Mouse (Mus musculus) kidney, embryonic 14.5 days (tissue): ENCODE measurements around the gene Ptp4a2. TPM values are rescaled to one million over a fixed set of nuclear protein-coding genes. Genes with fewer than 3 reads are reported as not detected.
"Not testable (repeated sequence)": the region's sequence is repeated elsewhere in the genome, so short reads cannot be mapped to it uniquely, and the experiment has no call there.

Experiments used
- ATAC-seq: fragments of 200-750 bp; cut with Nextera tagmentation; 2 replicates; pipeline ENCODE4 v1.8.0; 2017; ENCODE audit warnings: moderate number of reproducible peaks, mild to moderate bottlenecking, moderate TSS enrichment, moderate library complexity; ENCODE audit not compliant: low FRiP score, low TSS enrichment
- H3K27ac ChIP-seq: fragments of 300-500 bp; sonication (generic); 2 replicates; pipeline ENCODE4 v1.5.1; 2014; ENCODE audit warnings: low read depth, mild to moderate bottlenecking, low read length, moderate library complexity, mixed read lengths
- H3K27me3 ChIP-seq: fragments of 300-500 bp; sonication (generic); 2 replicates; pipeline ENCODE4 v1.6.1; 2014; ENCODE audit warnings: mild to moderate bottlenecking, low read length; ENCODE audit not compliant: control insufficient read depth, insufficient read depth
- H3K36me3 ChIP-seq: fragments of 300-500 bp; sonication (generic); 2 replicates; pipeline ENCODE4 v1.6.1; 2014; ENCODE audit warnings: low read length, mixed read lengths; ENCODE audit not compliant: control insufficient read depth, insufficient read depth
- H3K4me1 ChIP-seq: fragments of 300-500 bp; sonication (generic); 2 replicates; pipeline ENCODE4 v1.6.1; 2014; ENCODE audit warnings: low read length, mixed read lengths; ENCODE audit not compliant: control insufficient read depth, insufficient read depth
- H3K4me2 ChIP-seq: fragments of 300-500 bp; sonication (generic); replicated peaks from 2 replicates; pipeline ENCODE4 v1.6.1; 2014; ENCODE audit warnings: low read depth, mild to moderate bottlenecking, low read length
- H3K4me3 ChIP-seq: fragments of 300-500 bp; sonication (generic); 2 replicates; pipeline ENCODE4 v1.5.1; 2014; ENCODE audit warnings: mild to moderate bottlenecking, low read length
- H3K9ac ChIP-seq: fragments of 300-500 bp; sonication (generic); 2 replicates; pipeline ENCODE4 v1.6.1; 2014; ENCODE audit warnings: low read depth, mild to moderate bottlenecking, low read length, moderate library complexity
- H3K9me3 ChIP-seq: fragments of 300-500 bp; sonication (generic); 2 replicates; pipeline ENCODE4 v1.6.1; 2016; ENCODE audit warnings: low read length; ENCODE audit not compliant: control insufficient read depth
- WGBS: fragments of 180-500 bp; shearing (Covaris S2); extraction: QIAGEN DNeasy Blood & Tissue Kit; methylation state at CpG from one replicate; pipeline ENCODE4 v1.1.7; 2014; 5-methylcytosine and 5-hydroxymethylcytosine counted together
- polyA plus RNA-seq: library from polyadenylated mRNA; unstranded; fragments of >200 nt; fragmentation: Nextera tagmentation; extraction: Ambion mirVana; gene quantifications from 2 replicates; pipeline ENCODE4 v1.2.1, GENCODE M21; 2014

The Ptp4a2 gene
- polyA plus RNA-seq, result 253 and 276 TPM in 2 replicates

- H3K9me3 ChIP-seq, result no peaks in the 10 kb centered on the region
- H3K9ac ChIP-seq, result peak within 1 kb of the TSS; percentile 54
- peak; percentile 87 for ATAC-seq
- H3K27me3 ChIP-seq, result no peaks in the 10 kb centered on the region
- peaks cover 7% of the 10 kb centered on the region; the same call in 1 of the 2 replicates for H3K4me1 ChIP-seq
- no peaks in the 10 kb centered on the region for H3K36me3 ChIP-seq
- WGBS, result 4% methylated on average over 35 of the region's 35 CpGs
- peak within 1 kb of the TSS; percentile 42 for H3K4me3 ChIP-seq
- H3K27ac ChIP-seq, result peak within 1 kb of the TSS; percentile 63
- H3K4me2 ChIP-seq, result peak within 1 kb of the TSS; percentile 72
Measured at GRCm38 (mm10) chr4:129810798-129811604, at the start of gene Ptp4a2. Gene Ptp4a2, plus strand, starts transcription at chr4:129811219.

- no peak for ATAC-seq
- H3K4me1 ChIP-seq, result no peaks in the 10 kb centered on the region
- H3K9ac ChIP-seq, result no peak overlapping the region
- H3K9me3 ChIP-seq, result no peaks in the 10 kb centered on the region
- WGBS, result 94% methylated on average over 12 of the region's 12 CpGs
- no peak overlapping the region for H3K27ac ChIP-seq
- H3K36me3 ChIP-seq, result no peaks in the 10 kb centered on the region
- no peak overlapping the region for H3K4me2 ChIP-seq
- no peaks in the 10 kb centered on the region for H3K27me3 ChIP-seq
- H3K4me3 ChIP-seq, result no peak overlapping the region
Measured at GRCm38 (mm10) chr4:129761606-129762005, 49.4 kb upstream of the Ptp4a2 start.

GRCm38 (mm10) chr4:129762496-129762895, 48.5 kb upstream of the Ptp4a2 start:
- not testable (repeated sequence) for H3K4me2 ChIP-seq, H3K9ac ChIP-seq, H3K27me3 ChIP-seq, H3K36me3 ChIP-seq, ATAC-seq, H3K27ac ChIP-seq, H3K4me1 ChIP-seq, H3K4me3 ChIP-seq, H3K9me3 ChIP-seq
- WGBS, result 95% methylated on average over 1 of the region's 1 CpGs

- no peaks in the 10 kb centered on the region for H3K36me3 ChIP-seq
- H3K9ac ChIP-seq, result no peak overlapping the region
- H3K4me2 ChIP-seq, result no peak overlapping the region
- ATAC-seq, result no peak
- WGBS, result 81% methylated on average over 3 of the region's 3 CpGs
- no peak overlapping the region for H3K27ac ChIP-seq
- H3K27me3 ChIP-seq, result no peaks in the 10 kb centered on the region
- H3K4me1 ChIP-seq, result no peaks in the 10 kb centered on the region
- no peak overlapping the region for H3K4me3 ChIP-seq
- H3K9me3 ChIP-seq, result no peaks in the 10 kb centered on the region
Measured at GRCm38 (mm10) chr4:129765351-129765750, 45.7 kb upstream of the Ptp4a2 start.

GRCm38 (mm10) chr4:129767782-129768181, 43.2 kb upstream of the Ptp4a2 start:
- no peak overlapping the region for H3K9ac ChIP-seq
- H3K4me2 ChIP-seq, result no peak overlapping the region
- no peaks in the 10 kb centered on the region for H3K9me3 ChIP-seq
- ATAC-seq, result no peak
- 0 out of 2 replicates have a peak, but pooled peaks cover 4% of the 10 kb centered on the region for H3K27me3 ChIP-seq
- H3K4me1 ChIP-seq, result peaks cover 17% of the 10 kb centered on the region
- H3K36me3 ChIP-seq, result no peaks in the 10 kb centered on the region
- 89% methylated on average over 8 of the region's 8 CpGs for WGBS
- no peak overlapping the region for H3K27ac ChIP-seq
- no peak overlapping the region for H3K4me3 ChIP-seq

GRCm38 (mm10) chr4:129768742-129769141, 42.3 kb upstream of the Ptp4a2 start:
- H3K27ac ChIP-seq, H3K9ac ChIP-seq, H3K4me3 ChIP-seq, H3K9me3 ChIP-seq, H3K4me2 ChIP-seq, H3K27me3 ChIP-seq, ATAC-seq, H3K36me3 ChIP-seq: not testable (repeated sequence)
- peaks cover 17% of the 10 kb centered on the region for H3K4me1 ChIP-seq
- WGBS, result 58% methylated on average over 3 of the region's 3 CpGs

GRCm38 (mm10) chr4:129770600-129770999, 40.4 kb upstream of the Ptp4a2 start:
- H3K9me3 ChIP-seq, result no peaks in the 10 kb centered on the region
- no peaks in the 10 kb centered on the region for H3K36me3 ChIP-seq
- 0 out of 2 replicates have a peak, but pooled peaks cover 4% of the 10 kb centered on the region for H3K27me3 ChIP-seq
- peaks cover 17% of the 10 kb centered on the region for H3K4me1 ChIP-seq
- no peak for ATAC-seq
- WGBS, result 63% methylated on average over 6 of the region's 6 CpGs
- H3K9ac ChIP-seq, result no peak overlapping the region
- no peak overlapping the region for H3K27ac ChIP-seq
- no peak overlapping the region for H3K4me2 ChIP-seq
- no peak overlapping the region for H3K4me3 ChIP-seq

GRCm38 (mm10) chr4:129771314-129771671, 39.7 kb upstream of the Ptp4a2 start:
- Histone ChIP-seq H3K4me1 (peaks cover 17% of the 10 kb centered on the region), H3K36me3 (no peaks in the 10 kb centered on the region), H3K27me3 (0 out of 2 replicates have a peak, but pooled peaks cover 4% of the 10 kb centered on the region), H3K27ac (no peak overlapping the region), H3K4me2 (peak overlapping the region; percentile 34), H3K4me3 (peak overlapping the region; percentile 9), H3K9me3 (no peaks in the 10 kb centered on the region), H3K9ac (0 out of 2 replicates have a peak overlapping the region, but pooled peaks have one; percentile 31)
- WGBS, result 10% methylated on average over 7 of the region's 7 CpGs
- ATAC-seq, result peak; percentile 32; the same call in 1 of the 2 replicates
